Comparison of ENCODE assay signal across 8 mouse cellular contexts in the genomic region with DNA sequence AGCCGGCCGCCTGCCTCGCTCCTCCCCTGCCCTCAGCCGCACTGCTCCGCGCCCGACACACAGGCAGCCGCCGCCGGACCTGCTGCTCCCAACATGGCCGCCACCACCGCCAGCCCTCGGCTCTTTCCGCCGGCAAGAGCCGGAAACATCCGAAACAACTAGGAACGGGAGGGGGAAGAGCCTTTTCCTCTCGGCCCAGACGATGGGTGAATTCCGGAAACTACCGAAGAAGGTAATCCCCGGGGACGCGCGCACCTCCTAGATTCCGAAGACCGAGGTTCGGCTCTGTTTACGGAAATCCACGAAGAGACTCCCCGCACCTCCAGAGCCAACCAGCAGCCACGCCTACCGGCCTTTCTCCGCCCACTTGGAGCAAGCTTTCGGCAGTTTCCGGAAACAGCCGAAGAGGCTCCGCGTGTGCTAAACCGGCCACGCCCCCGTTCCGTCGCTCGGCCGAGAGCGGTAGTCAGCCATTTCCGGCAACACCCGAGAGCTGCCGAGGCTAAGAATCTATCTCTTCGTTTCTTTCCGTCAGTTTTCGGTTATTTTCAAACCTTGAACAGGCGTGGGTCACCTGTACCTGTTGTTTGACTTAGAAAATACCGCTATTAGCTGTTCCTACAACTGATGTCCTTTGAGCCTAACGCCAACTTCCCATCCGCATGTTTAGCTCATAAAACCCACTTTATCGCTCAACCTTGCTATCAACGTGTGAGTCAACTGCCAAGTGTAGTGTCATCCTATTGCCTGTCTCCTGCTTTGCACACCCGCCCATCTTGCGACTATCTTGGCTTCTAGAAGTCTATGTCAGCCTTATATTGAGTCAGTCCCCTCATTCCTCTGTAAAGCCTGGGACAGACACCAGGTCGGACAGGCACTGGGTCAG. TPM values are rescaled to one million over a fixed set of nuclear protein-coding genes. Genes with fewer than 3 reads are reported as not detected.
DNase-seq lines count a peak whose midpoint lies in the region; ATAC-seq lines count a peak whose summit lies in the region.

Gene Mark2, minus strand, starts transcription at position 349 of the 886 bp plus-strand sequence.

- H3K79me2 ChIP-seq in macrophage (ENCODE audit: inconsistent target): peaks cover 44% of the 10 kb centered on the region

- peak; percentile 95 for DNase-seq in WW6 (ENCODE audit: low read depth, low spot score)
- DNase-seq in cerebellum, postnatal 4 days (ENCODE audit: low spot score in 2 of 2): peak; percentile 98 to 100
- DNase-seq in gastrocnemius, adult 18-20 months (ENCODE audit: low spot score): peak; percentile 100
- peak; percentile 99 for DNase-seq in left cerebral cortex, adult 18-20 months (ENCODE audit: low spot score in 2 of 2)
- peak; percentile 99 for DNase-seq in right cerebral cortex, adult 18-20 months
- peak; percentile 95 for DNase-seq in urinary bladder, postnatal 10 days (ENCODE audit: low spot score)

- H3K4me2 ChIP-seq in hindbrain, embryonic 16.5 days (ENCODE audit: low read length): peak within 1 kb of the TSS; percentile 90

- 2% methylated on average over 61 of the region's 63 CpGs for WGBS in hindbrain, embryonic 16.5 days
- 3% methylated on average over 63 of the region's 63 CpGs for WGBS in macrophage (ENCODE audit: missing documents)

- ATAC-seq in hindbrain, embryonic 16.5 days: peak; percentile 95

- no peaks in the 10 kb centered on the region for H3K36me3 ChIP-seq in hindbrain, embryonic 16.5 days (ENCODE audit: control insufficient read depth, insufficient read depth, low read length)
- no peaks in the 10 kb centered on the region for H3K36me3 ChIP-seq in macrophage (ENCODE audit: inconsistent target)

- no peaks in the 10 kb centered on the region for H3K9me3 ChIP-seq in hindbrain, embryonic 16.5 days (ENCODE audit: control insufficient read depth, low read length)

- H3K9ac ChIP-seq in hindbrain, embryonic 16.5 days (ENCODE audit: low read depth, low read length): peak within 1 kb of the TSS; percentile 89

- H3K27me3 ChIP-seq in hindbrain, embryonic 16.5 days (replicated peaks; ENCODE audit: control insufficient read depth, insufficient read depth, low read length): no peaks in the 10 kb centered on the region

- H3K4me1 ChIP-seq in hindbrain, embryonic 16.5 days (ENCODE audit: control insufficient read depth, insufficient read depth, low read depth, low read length): peaks cover 33% of the 10 kb centered on the region

- peak within 1 kb of the TSS; percentile 95 for H3K4me3 ChIP-seq in hindbrain, embryonic 16.5 days (ENCODE audit: low read length)
- peak within 1 kb of the TSS; percentile 97 for H3K4me3 ChIP-seq in macrophage (ENCODE audit: inconsistent target)

- peak within 1 kb of the TSS; percentile 87 for H3K27ac ChIP-seq in hindbrain, embryonic 16.5 days (ENCODE audit: low read depth, low read length)
- H3K27ac ChIP-seq in macrophage: peak within 1 kb of the TSS; percentile 75

RNA-seq across cellular contexts. Expression of gene Mark2, which starts in this region (rescaled TPM):
- 10 to 100 TPM; 34.4 to 39.5 TPM for total RNA-seq in gastrocnemius, adult 18-20 months (2021)
- polyA plus RNA-seq in hindbrain, embryonic 16.5 days (2015; fragmentation: Nextera tagmentation; extraction: Ambion mirVana): 40.5 and 43.2 TPM in 2 replicates
- 100 to 1,000 TPM; 123 to 139 TPM for total RNA-seq in left cerebral cortex, adult 18-20 months (2021)
- total RNA-seq in macrophage (2018; cell fraction: chromatin; rRNA removed): 100 to 1,000 TPM; 101 to 862 (median 147) TPM
- total RNA-seq in macrophage (2018; cell fraction: cytosol; rRNA removed): 100 to 1,000 TPM in 1 of 26 experiments, 10 to 100 TPM in 25; 35.5 to 106 (median 43.2) TPM
- 100 to 1,000 TPM in 8 of 26 experiments, 10 to 100 TPM in 18; 59.7 to 318 (median 85.7) TPM for total RNA-seq in macrophage (2018; cell fraction: nucleus; rRNA removed)
- 28.6 to 40.1 TPM (median 35.7 TPM) in 3 replicates for polyA plus RNA-seq in macrophage (2018)

Comparison
In these comparisons a context has a peak if more than half of its experiments do, and no peak if none do; other contexts are left out.
1. Peak in every context shown above with its lines: DNase-seq, ATAC-seq, H3K4me3 ChIP-seq and H3K27ac ChIP-seq.